Mouse (Mus musculus): Measurements from ENCODE around the gene Rhox7a. TPM values are rescaled to one million over a fixed set of nuclear protein-coding genes. Genes with fewer than 3 reads are reported as not detected.

Rhox7a gene
- not detected in 4 replicates for total RNA-seq (2023; ENCODE audit: inconsistent age)

DNA sequence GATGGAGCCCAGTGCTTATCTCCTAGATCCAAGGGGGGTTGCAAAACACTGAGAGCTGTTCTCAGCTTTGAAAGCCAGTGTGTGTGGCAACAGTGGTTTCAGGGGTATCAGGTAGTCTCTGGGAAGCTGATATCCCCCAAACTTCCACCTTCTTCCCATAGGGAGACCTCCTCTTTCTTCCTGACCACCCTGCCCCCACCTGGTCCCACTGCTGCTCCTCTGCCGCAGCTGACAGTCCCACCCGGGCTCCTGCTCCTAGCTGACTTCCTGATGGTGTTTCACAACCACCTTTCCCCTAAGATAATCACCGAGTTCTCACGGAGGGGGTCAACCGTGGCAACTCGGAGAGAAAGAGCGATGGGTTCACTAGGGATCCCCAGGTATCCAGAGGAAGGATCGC lies at the start of gene Rhox7a:
Gene Rhox7a (plus strand): TSS at position 301 of the 400 bp plus-strand sequence.

DNA sequence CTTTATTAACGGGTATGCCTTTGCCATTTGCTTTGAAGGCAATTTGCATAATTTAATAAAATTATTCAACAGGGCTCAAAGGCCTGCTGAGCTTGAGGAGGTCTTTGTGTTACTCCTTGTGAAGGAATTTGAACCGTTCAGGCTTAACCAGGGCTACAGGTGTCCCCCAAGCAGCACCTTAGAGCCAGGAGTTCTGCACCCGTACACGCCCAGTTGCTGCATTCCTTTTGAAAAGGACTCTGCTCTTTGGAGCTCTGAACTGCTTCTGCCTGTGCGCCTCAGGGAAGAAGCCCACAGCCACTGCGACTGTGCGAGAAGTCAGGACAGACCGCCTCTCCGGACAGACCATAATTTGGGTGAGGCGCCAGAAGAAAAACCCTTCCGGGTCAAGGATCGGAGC lies 4.9 kb upstream of the Rhox7a start, which contains the start of gene Rhox6:
Gene Rhox6 (plus strand): TSS at position 301 of the 400 bp plus-strand sequence.

DNA sequence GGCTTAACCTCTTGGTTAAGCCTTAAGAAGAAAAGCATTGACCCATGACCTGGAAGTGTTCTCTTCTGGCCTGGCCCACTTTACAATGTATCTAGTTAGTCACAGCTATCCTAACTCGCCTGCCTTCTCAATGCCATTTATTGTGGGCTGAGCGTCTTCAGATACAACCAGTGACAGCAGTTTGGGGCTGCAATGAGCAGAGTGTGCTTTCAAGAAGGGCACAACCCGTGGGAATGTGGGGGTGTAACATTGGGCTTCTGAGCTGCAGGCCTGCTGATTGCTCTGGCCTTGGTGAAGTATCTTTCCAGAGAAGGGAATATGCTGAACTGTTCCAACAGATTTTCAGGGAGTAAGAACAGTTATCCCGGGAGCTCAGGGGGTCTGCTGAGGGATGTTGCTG lies 47.4 kb downstream of the Rhox7a start, which contains the start of gene Rhox8:
Gene Rhox8 (minus strand): TSS at position 101 of the 400 bp plus-strand sequence.

Other genes with a start within 250 kb of the Rhox7a start
- not detected in 4 replicates for gene Rhox4f, start 224.0 kb upstream of the Rhox7a start, total RNA-seq (2023; ENCODE audit: inconsistent age)
- not detected in 4 replicates for gene Rhox3g, start 203.1 kb upstream of the Rhox7a start, total RNA-seq (2023; ENCODE audit: inconsistent age)
- gene Rhox2g, start 188.2 kb upstream of the Rhox7a start, total RNA-seq (2023; ENCODE audit: inconsistent age) = not detected in 4 replicates
- not detected in 4 replicates for gene Rhox4g, start 180.4 kb upstream of the Rhox7a start, total RNA-seq (2023; ENCODE audit: inconsistent age)
- not detected in 4 replicates for gene Rhox3h, start 162.9 kb upstream of the Rhox7a start, total RNA-seq (2023; ENCODE audit: inconsistent age)
- not detected in 4 replicates for gene Rhox2h, start 158.4 kb upstream of the Rhox7a start, total RNA-seq (2023; ENCODE audit: inconsistent age)
- not detected in 4 replicates for gene Rhox5, start 26.8 kb upstream of the Rhox7a start, total RNA-seq (2023; ENCODE audit: inconsistent age)
- gene Rhox6, start 4.8 kb upstream of the Rhox7a start, total RNA-seq (2023; ENCODE audit: inconsistent age) = not detected in 4 replicates
- not detected in 4 replicates for gene Rhox8, start 47.3 kb downstream of the Rhox7a start, total RNA-seq (2023; ENCODE audit: inconsistent age)
- not detected in 4 replicates for gene Rhox7b, start 65.5 kb downstream of the Rhox7a start, total RNA-seq (2023; ENCODE audit: inconsistent age)
- not detected in 4 replicates for gene Rhox9, start 70.1 kb downstream of the Rhox7a start, total RNA-seq (2023; ENCODE audit: inconsistent age)
- gene Btg1-ps1, start 187.1 kb downstream of the Rhox7a start, total RNA-seq (2023; ENCODE audit: inconsistent age) = not detected in 4 replicates
- not detected in 4 replicates for gene Btg1-ps2, start 211.4 kb downstream of the Rhox7a start, total RNA-seq (2023; ENCODE audit: inconsistent age)
- gene Rhox10, start 234.8 kb downstream of the Rhox7a start, total RNA-seq (2023; ENCODE audit: inconsistent age) = not detected in 4 replicates

Data from B cell, adult (primary cell).